Mouse (Mus musculus): Measurements from ENCODE around the gene Parp9. TPM values are rescaled to one million over a fixed set of nuclear protein-coding genes. Genes with fewer than 3 reads are reported as not detected.
A peak's percentile ranks its signal among the peaks of the same experiment; 100 is the strongest.
"Not testable (repeated sequence)": the region's sequence is repeated elsewhere in the genome, so short reads cannot be mapped to it uniquely, and the experiment has no call there.

The Parp9 gene
- 5.3 and 6.2 TPM in 2 replicates for polyA plus RNA-seq (2015; fragmentation: Nextera tagmentation; extraction: Ambion mirVana)

- ATAC-seq (ENCODE audit: insufficient number of reproducible peaks, low FRiP score, low TSS enrichment, low read depth): peak; percentile 46; the same call in 1 of the 2 replicates
- Histone ChIP-seq H3K4me1 (peaks cover 11% of the 10 kb centered on the region), H3K4me2 (peak within 1 kb of the TSS; percentile 80), H3K27me3 (no peaks in the 10 kb centered on the region), H3K27ac (peak within 1 kb of the TSS; percentile 39; the same call in 1 of the 2 replicates), H3K36me3 (no peaks in the 10 kb centered on the region), H3K9ac (peak within 1 kb of the TSS; percentile 56), H3K4me3 (peak within 1 kb of the TSS; percentile 67), H3K9me3 (no peaks in the 10 kb centered on the region)
- WGBS: 1% methylated on average over 52 of the region's 52 CpGs
Observed at GRCm38 (mm10) chr16:35938211-35939151, at the start of gene Parp9, which contains the start of gene Dtx3l. TSS of gene Parp9 (plus strand) at chr16:35938470. TSS of gene Dtx3l (minus strand) at chr16:35939151.

DNA sequence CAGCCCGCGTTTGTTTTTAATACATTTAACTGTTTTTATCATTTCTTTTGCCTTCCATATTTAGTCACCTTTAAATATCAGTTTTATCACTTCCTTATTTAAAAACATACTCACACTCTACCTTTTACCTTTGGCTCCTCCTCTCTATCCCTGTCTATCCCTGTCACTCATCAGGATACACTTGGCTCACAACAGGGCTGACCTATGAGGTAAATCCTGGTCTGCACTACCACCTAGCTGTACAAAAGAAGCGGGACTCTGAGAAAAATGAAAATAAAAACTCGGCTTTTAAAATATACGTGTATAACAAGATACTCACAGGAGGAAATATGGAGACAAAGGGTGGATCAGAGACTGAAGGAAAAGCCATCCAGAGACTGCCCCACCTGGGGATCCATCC is 49.4 kb upstream of the Parp9 start:
- H3K4me2 ChIP-seq: no peak overlapping the region
- H3K9me3 ChIP-seq: no peaks in the 10 kb centered on the region
- H3K4me3 ChIP-seq: no peak overlapping the region
- H3K36me3 ChIP-seq: no peaks in the 10 kb centered on the region
- H3K27ac ChIP-seq: no peak overlapping the region
- H3K27me3 ChIP-seq: no peaks in the 10 kb centered on the region
- 84% methylated on average over 5 of the region's 5 CpGs for WGBS
- H3K4me1 ChIP-seq: no peaks in the 10 kb centered on the region
- no peak overlapping the region for H3K9ac ChIP-seq
- ATAC-seq (ENCODE audit: insufficient number of reproducible peaks, low FRiP score, low TSS enrichment, low read depth): no peak

- no peak for ATAC-seq (ENCODE audit: insufficient number of reproducible peaks, low FRiP score, low TSS enrichment, low read depth)
Observed at GRCm38 (mm10) chr16:35890645-35891044, 47.6 kb upstream of the Parp9 start.

GRCm38 (mm10) chr16:35891603-35892002 is 46.7 kb upstream of the Parp9 start:
- not testable (repeated sequence) for H3K4me2 ChIP-seq; H3K4me1 ChIP-seq; H3K4me3 ChIP-seq; ATAC-seq (ENCODE audit: insufficient number of reproducible peaks, low FRiP score, low TSS enrichment, low read depth); H3K27me3 ChIP-seq; H3K9me3 ChIP-seq; H3K9ac ChIP-seq; H3K27ac ChIP-seq; H3K36me3 ChIP-seq
- WGBS: 63% methylated on average over 5 of the region's 5 CpGs

More at GRCm38 (mm10) chr16:35890645-35891044, 47.6 kb upstream of the Parp9 start:
- no peak overlapping the region for H3K4me2 ChIP-seq
- no peak overlapping the region for H3K4me3 ChIP-seq
- H3K9me3 ChIP-seq: no peaks in the 10 kb centered on the region
- no peaks in the 10 kb centered on the region for H3K4me1 ChIP-seq
- H3K36me3 ChIP-seq: no peaks in the 10 kb centered on the region
- no peaks in the 10 kb centered on the region for H3K27me3 ChIP-seq
- no peak overlapping the region for H3K27ac ChIP-seq
- no peak overlapping the region for H3K9ac ChIP-seq
- WGBS: 71% methylated on average over 3 of the region's 3 CpGs

DNA sequence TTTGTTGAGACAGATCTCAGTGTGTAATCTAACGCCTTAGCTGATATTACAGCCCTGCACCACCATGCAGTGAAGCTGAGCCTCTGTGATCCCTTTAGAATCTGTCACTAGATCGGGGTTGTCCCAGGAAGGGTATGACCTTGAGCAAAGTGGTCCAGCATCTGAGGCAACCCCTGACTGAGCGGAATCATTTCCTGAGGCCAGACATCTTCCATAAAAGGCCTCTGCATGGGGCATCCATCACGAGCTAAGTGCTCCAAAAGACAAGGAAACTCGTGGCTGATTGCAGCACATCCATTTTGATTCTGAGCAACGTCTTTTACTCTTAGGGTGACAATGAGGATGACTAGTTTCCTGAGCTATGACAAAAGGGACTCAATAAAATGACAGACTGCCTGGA is 43.3 kb upstream of the Parp9 start:
- Histone ChIP-seq H3K4me2 (no peak overlapping the region), H3K36me3 (no peaks in the 10 kb centered on the region), H3K27ac (no peak overlapping the region), H3K27me3 (no peaks in the 10 kb centered on the region), H3K9ac (no peak overlapping the region), H3K4me3 (no peak overlapping the region), H3K9me3 (no peaks in the 10 kb centered on the region), H3K4me1 (no peaks in the 10 kb centered on the region)
- WGBS: 48% methylated on average over 6 of the region's 6 CpGs
- no peak for ATAC-seq (ENCODE audit: insufficient number of reproducible peaks, low FRiP score, low TSS enrichment, low read depth)

GRCm38 (mm10) chr16:35900541-35900940 is 37.7 kb upstream of the Parp9 start:
- Histone ChIP-seq H3K9ac (no peak overlapping the region), H3K4me3 (no peak overlapping the region), H3K4me1 (no peaks in the 10 kb centered on the region), H3K9me3 (no peaks in the 10 kb centered on the region), H3K4me2 (no peak overlapping the region), H3K27ac (no peak overlapping the region), H3K36me3 (no peaks in the 10 kb centered on the region), H3K27me3 (no peaks in the 10 kb centered on the region)
- ATAC-seq (ENCODE audit: insufficient number of reproducible peaks, low FRiP score, low TSS enrichment, low read depth): no peak
- 80% methylated on average over 3 of the region's 3 CpGs for WGBS

DNA sequence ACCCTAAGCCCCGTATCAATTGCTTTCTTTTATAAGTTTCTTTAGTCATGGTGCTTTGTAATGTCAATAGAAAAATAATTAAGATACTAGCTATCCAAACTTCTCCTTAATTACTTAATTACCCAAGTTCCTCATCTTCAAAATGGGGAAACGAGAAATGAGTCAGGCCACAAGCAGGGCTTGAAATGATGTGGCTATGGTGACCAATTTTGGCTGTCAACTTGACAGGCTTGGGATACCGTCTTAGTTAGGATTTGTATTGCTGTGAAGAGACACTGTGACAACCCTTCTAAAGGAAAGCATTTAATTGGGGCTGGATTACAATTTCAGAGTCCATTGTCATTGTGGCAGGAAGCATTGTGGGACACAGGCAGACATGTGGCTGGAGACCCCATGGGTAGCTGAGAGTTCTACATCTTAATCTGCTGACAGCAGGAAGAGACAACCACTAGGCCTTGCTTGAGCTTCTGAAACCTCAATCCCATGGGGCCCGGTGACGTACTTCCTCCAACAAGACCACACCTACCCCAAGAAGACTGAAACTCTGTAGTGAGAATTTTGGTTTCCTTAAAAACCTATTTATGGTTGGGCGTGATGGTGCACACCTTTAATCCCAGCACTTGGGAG is 35.1 kb upstream of the Parp9 start:
- no peaks in the 10 kb centered on the region for H3K9me3 ChIP-seq
- no peak overlapping the region for H3K4me3 ChIP-seq
- H3K4me2 ChIP-seq: no peak overlapping the region
- no peak overlapping the region for H3K9ac ChIP-seq
- H3K27me3 ChIP-seq: no peaks in the 10 kb centered on the region
- WGBS: 84% methylated on average over 6 of the region's 6 CpGs
- H3K36me3 ChIP-seq: no peaks in the 10 kb centered on the region
- ATAC-seq (ENCODE audit: insufficient number of reproducible peaks, low FRiP score, low TSS enrichment, low read depth): no peak
- H3K4me1 ChIP-seq: no peaks in the 10 kb centered on the region
- no peak overlapping the region for H3K27ac ChIP-seq

- no peak overlapping the region for H3K9ac ChIP-seq
- 77% methylated on average over 4 of the region's 4 CpGs for WGBS
- no peaks in the 10 kb centered on the region for H3K36me3 ChIP-seq
- no peaks in the 10 kb centered on the region for H3K4me1 ChIP-seq
- H3K9me3 ChIP-seq: no peaks in the 10 kb centered on the region
- no peaks in the 10 kb centered on the region for H3K27me3 ChIP-seq
- ATAC-seq (ENCODE audit: insufficient number of reproducible peaks, low FRiP score, low TSS enrichment, low read depth): no peak
- H3K4me2 ChIP-seq: no peak overlapping the region
- H3K27ac ChIP-seq: no peak overlapping the region
- H3K4me3 ChIP-seq: no peak overlapping the region
Observed at GRCm38 (mm10) chr16:35904121-35904736, 34.0 kb upstream of the Parp9 start.

GRCm38 (mm10) chr16:35905355-35905754 is 32.9 kb upstream of the Parp9 start:
- WGBS: 52% methylated on average over 3 of the region's 3 CpGs
- Histone ChIP-seq H3K4me1 (no peaks in the 10 kb centered on the region), H3K4me3 (no peak overlapping the region), H3K36me3 (no peaks in the 10 kb centered on the region), H3K9me3 (no peaks in the 10 kb centered on the region), H3K9ac (no peak overlapping the region), H3K27ac (no peak overlapping the region), H3K27me3 (no peaks in the 10 kb centered on the region), H3K4me2 (no peak overlapping the region)
- ATAC-seq (ENCODE audit: insufficient number of reproducible peaks, low FRiP score, low TSS enrichment, low read depth): no peak

- Histone ChIP-seq H3K4me1 (no peaks in the 10 kb centered on the region), H3K4me3 (no peak overlapping the region), H3K9me3 (no peaks in the 10 kb centered on the region), H3K27ac (no peak overlapping the region), H3K36me3 (no peaks in the 10 kb centered on the region), H3K27me3 (no peaks in the 10 kb centered on the region), H3K4me2 (no peak overlapping the region), H3K9ac (no peak overlapping the region)
- 63% methylated on average over 6 of the region's 6 CpGs for WGBS
- ATAC-seq (ENCODE audit: insufficient number of reproducible peaks, low FRiP score, low TSS enrichment, low read depth): no peak
Observed at GRCm38 (mm10) chr16:35905819-35906485, 32.3 kb upstream of the Parp9 start.

GRCm38 (mm10) chr16:35906887-35907286 is 31.4 kb upstream of the Parp9 start:
- 78% methylated on average over 7 of the region's 7 CpGs for WGBS
- Histone ChIP-seq H3K4me2 (no peak overlapping the region), H3K27ac (no peak overlapping the region), H3K4me3 (no peak overlapping the region), H3K27me3 (no peaks in the 10 kb centered on the region), H3K4me1 (no peaks in the 10 kb centered on the region), H3K36me3 (no peaks in the 10 kb centered on the region), H3K9ac (no peak overlapping the region), H3K9me3 (no peaks in the 10 kb centered on the region)
- no peak for ATAC-seq (ENCODE audit: insufficient number of reproducible peaks, low FRiP score, low TSS enrichment, low read depth)
